Mouse (Mus musculus): ENCODE measurements around the gene Lypd3.

DNA sequence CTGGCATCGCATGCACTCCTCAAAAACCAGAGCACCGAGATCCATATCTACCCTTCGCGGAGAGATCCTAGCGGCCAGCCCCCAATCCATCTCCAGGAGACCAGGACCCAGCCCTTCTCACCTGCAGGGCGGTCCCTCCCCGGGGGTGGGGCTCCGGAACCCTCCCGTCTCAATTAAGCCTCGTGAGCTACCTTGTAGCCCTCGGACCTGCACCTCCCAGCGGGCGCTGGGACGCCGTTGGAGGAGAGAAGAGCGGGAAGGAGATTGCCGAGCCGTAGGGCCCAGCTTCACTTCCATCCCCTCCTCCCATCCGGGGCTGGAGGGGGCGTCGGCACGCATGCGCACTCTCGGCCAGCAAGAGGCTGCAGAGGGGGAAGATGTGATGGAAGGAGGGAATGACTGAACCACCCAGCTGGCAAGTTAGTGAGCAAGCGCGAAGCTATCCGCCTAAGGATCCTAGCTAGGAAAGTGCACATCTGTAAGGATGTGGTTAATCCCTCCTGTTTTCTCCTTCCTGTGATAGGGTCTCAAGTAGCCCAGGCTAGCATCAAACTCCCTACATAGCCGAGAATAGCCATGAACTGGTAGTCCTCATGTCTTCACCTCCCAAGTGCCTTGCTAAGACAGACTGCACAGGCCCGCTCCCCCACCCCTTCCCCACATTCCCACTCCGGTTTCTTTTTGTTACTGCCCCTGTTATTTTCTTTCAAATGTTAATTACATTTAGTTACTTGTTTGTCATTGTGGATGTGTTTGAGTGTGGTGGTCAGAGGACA lies 48.8 kb upstream of the Lypd3 start, which contains the start of the genes Ethe1 and Zfp575:
- TF ChIP-seq POLR2A (IDR thresholded peaks at IDR 0.05; ENCODE audit: borderline replicate concordance, low read depth, low read length) = no peak
- no peak for TF ChIP-seq CTCF (IDR thresholded peaks at IDR 0.05; ENCODE audit: low read depth, low read length)

Data from bone marrow macrophage, adult 2 months (primary cell).